Mouse (Mus musculus): ENCODE results near the gene Rasgef1b. TPM values are rescaled to one million over a fixed set of nuclear protein-coding genes. Genes with fewer than 3 reads are reported as not detected.

Gene Rasgef1b
- polyA plus RNA-seq, 1 experiment, result 63.5 TPM

GRCm38 (mm10) chr5:99368615-99369014 lies 360.2 kb downstream of the Rasgef1b start:
- Histone ChIP-seq H3K27ac (ENCODE audit: insufficient read depth, low read length) (no peak overlapping the region), H3K4me1 (ENCODE audit: control insufficient read depth, insufficient read depth, low read length) (peaks cover 3% of the 10 kb centered on the region; the same call in 1 of the 2 replicates), H3K4me3 (ENCODE audit: insufficient read depth, low read length) (no peak overlapping the region)
- TF ChIP-seq POLR2A (IDR thresholded peaks at IDR 0.05; ENCODE audit: extremely low read depth, insufficient read depth, low read length) (no peak), CTCF (IDR thresholded peaks at IDR 0.05; ENCODE audit: extremely low read depth, insufficient read depth, low read length) (no peak)

DNA sequence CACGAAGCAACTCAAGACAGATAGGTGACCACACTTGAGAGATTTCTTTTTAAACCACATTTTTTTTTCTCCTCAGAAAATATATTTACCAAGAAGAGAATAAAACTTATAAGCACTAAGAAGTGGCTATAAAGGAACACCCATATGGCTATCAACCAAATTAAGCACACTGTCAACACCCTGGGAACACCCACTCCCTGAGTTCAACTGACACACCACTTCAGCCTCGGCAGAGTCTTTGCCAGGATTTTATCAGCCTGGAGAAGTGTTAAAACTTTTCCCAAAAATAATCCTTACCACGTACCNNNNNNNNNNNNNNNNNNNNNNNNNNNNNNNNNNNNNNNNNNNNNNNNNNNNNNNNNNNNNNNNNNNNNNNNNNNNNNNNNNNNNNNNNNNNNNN lies 368.3 kb downstream of the Rasgef1b start:
- TF ChIP-seq POLR2A (IDR thresholded peaks at IDR 0.05; ENCODE audit: extremely low read depth, insufficient read depth, low read length), result no peak
- no peak for TF ChIP-seq CTCF (IDR thresholded peaks at IDR 0.05; ENCODE audit: extremely low read depth, insufficient read depth, low read length)
- Histone ChIP-seq H3K4me1 (ENCODE audit: control insufficient read depth, insufficient read depth, low read length) (peaks cover 3% of the 10 kb centered on the region), H3K4me3 (ENCODE audit: insufficient read depth, low read length) (no peak overlapping the region), H3K27ac (ENCODE audit: insufficient read depth, low read length) (0 out of 2 replicates have a peak overlapping the region, but pooled peaks have one; percentile 35)

DNA sequence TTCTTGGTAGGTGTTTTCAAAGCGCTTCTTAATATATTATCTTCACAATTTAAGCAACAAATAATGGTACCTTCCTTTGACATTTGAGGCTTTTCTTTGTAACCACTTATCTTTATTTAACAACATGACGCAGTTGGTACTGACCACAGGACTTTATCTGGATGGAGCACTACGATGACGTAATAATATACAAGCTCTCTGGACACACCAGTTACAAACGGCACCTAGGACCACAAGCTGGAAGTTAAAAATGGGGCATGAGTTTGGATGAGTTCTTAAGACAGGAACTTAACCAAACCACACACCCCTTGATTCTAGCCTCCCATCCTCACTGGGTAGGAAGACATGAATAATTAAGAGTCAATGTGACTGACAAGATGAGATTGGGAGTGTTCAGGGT lies 369.6 kb downstream of the Rasgef1b start:
- peaks cover 6% of the 10 kb centered on the region for H3K4me1 ChIP-seq (ENCODE audit: control insufficient read depth, insufficient read depth, low read length)
- no peak overlapping the region for H3K27ac ChIP-seq (ENCODE audit: insufficient read depth, low read length)

DNA sequence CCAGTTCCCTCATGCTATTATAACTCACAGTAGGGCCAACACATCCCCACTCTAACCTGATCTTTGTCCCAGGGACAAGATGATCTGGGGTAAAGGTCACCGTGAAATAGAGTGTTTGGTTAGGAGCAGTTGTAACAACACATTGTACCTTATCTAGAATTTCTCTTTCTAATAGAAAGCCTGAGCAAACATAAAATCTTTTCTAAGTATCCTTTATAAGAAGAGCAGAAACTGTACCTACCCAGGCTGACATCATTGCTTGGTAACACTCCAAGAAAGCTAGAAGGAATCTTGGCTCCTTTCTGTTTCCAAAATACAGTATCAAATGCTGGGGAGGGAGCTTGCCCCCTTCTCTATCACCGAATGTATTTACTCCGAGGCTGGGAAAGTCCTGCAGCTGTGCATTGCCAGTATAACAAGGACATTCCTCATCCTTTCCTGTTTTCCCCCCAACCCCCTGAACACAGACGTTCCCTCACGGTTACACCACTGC lies 374.2 kb downstream of the Rasgef1b start:
- Histone ChIP-seq H3K4me3 (ENCODE audit: insufficient read depth, low read length) (no peak overlapping the region), H3K27ac (ENCODE audit: insufficient read depth, low read length) (peak overlapping the region; percentile 79), H3K4me1 (ENCODE audit: control insufficient read depth, insufficient read depth, low read length) (peaks cover 4% of the 10 kb centered on the region; the same call in 1 of the 2 replicates)
- TF ChIP-seq CTCF (IDR thresholded peaks at IDR 0.05; ENCODE audit: extremely low read depth, insufficient read depth, low read length), result no peak
- TF ChIP-seq POLR2A (IDR thresholded peaks at IDR 0.05; ENCODE audit: extremely low read depth, insufficient read depth, low read length), result no peak

More for the DNA sequence above, 369.6 kb downstream of the Rasgef1b start:
- TF ChIP-seq CTCF (IDR thresholded peaks at IDR 0.05; ENCODE audit: extremely low read depth, insufficient read depth, low read length), result no peak
- no peak for TF ChIP-seq POLR2A (IDR thresholded peaks at IDR 0.05; ENCODE audit: extremely low read depth, insufficient read depth, low read length)
- no peak overlapping the region for H3K4me3 ChIP-seq (ENCODE audit: insufficient read depth, low read length)

DNA sequence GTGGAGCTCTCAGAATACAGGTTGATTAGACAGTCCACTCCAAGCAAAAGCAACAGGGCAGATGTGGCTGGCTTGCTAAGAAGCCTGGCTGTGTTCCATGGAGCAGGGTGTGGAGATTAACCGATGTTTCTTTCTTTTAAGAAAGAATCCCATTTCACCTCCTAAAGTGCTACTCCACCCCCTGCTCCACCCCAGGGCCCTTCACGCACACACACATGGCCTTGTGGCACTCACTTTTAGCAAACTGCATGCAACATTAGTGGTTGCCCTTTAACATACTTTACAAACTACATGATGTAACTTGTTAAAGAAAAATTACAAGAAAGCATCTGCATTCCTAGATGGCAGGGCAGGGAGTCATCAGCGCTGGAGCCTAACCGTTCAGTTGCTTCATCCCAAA lies 378.8 kb downstream of the Rasgef1b start:
- Histone ChIP-seq H3K27ac (ENCODE audit: insufficient read depth, low read length) (no peak overlapping the region), H3K4me3 (ENCODE audit: insufficient read depth, low read length) (no peak overlapping the region), H3K4me1 (ENCODE audit: control insufficient read depth, insufficient read depth, low read length) (peaks cover 6% of the 10 kb centered on the region; the same call in 1 of the 2 replicates)
- TF ChIP-seq POLR2A (IDR thresholded peaks at IDR 0.05; ENCODE audit: extremely low read depth, insufficient read depth, low read length), result no peak
- no peak for TF ChIP-seq CTCF (IDR thresholded peaks at IDR 0.05; ENCODE audit: extremely low read depth, insufficient read depth, low read length)

- H3K4me3 ChIP-seq (ENCODE audit: insufficient read depth, low read length), result no peak overlapping the region
- 0 out of 2 replicates have a peak, but pooled peaks cover 2% of the 10 kb centered on the region for H3K4me1 ChIP-seq (ENCODE audit: control insufficient read depth, insufficient read depth, low read length)
- H3K27ac ChIP-seq (ENCODE audit: insufficient read depth, low read length), result no peak overlapping the region
- TF ChIP-seq CTCF (IDR thresholded peaks at IDR 0.05; ENCODE audit: extremely low read depth, insufficient read depth, low read length), result no peak
- TF ChIP-seq POLR2A (IDR thresholded peaks at IDR 0.05; ENCODE audit: extremely low read depth, insufficient read depth, low read length), result no peak
Measured at GRCm38 (mm10) chr5:99348257-99348849, 380.5 kb downstream of the Rasgef1b start.

GRCm38 (mm10) chr5:99342527-99342926 lies 386.3 kb downstream of the Rasgef1b start:
- Histone ChIP-seq H3K4me1 (ENCODE audit: control insufficient read depth, insufficient read depth, low read length) (no peaks in the 10 kb centered on the region; the same call in 1 of the 2 replicates), H3K27ac (ENCODE audit: insufficient read depth, low read length) (no peak overlapping the region), H3K4me3 (ENCODE audit: insufficient read depth, low read length) (no peak overlapping the region)
- TF ChIP-seq POLR2A (IDR thresholded peaks at IDR 0.05; ENCODE audit: extremely low read depth, insufficient read depth, low read length) (no peak), CTCF (IDR thresholded peaks at IDR 0.05; ENCODE audit: extremely low read depth, insufficient read depth, low read length) (no peak)

DNA sequence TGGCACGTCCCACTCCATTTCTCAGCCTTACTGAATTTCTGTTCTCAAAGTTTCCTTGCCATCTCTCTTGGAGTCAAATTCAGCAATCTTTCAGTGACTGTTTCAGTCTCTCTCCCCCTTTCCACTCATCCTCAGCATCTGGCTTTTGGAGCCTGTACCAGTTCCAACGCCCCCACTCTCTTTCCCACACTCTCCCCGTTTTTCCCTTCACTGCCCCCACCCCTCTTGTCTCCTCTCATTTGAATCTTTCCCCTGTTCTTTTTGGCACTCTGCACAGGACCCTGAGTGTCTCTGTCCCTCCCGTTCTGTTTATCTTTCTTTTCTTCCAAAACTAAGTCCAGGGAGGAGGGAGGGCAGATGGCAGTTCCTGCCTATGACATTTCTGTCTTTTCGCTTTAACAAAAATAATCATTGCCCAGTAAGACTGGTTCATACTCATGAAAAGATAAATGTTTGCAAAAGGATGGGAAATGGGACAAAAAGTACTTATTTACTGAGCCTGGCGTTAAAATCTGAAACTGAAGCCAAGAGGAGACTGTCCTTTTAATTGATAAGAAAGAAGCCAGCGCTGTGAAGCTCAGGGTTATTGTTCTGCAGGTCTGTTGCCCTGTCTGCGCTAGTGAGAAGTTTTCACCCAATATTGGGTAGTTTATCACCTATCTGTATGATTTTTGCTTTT lies 388.4 kb downstream of the Rasgef1b start:
- Histone ChIP-seq H3K4me1 (ENCODE audit: control insufficient read depth, insufficient read depth, low read length) (no peaks in the 10 kb centered on the region; the same call in 1 of the 2 replicates), H3K4me3 (ENCODE audit: insufficient read depth, low read length) (no peak overlapping the region; the same call in 1 of the 2 replicates), H3K27ac (ENCODE audit: insufficient read depth, low read length) (peak overlapping the region; percentile 26; the same call in 1 of the 2 replicates)
- no peak for TF ChIP-seq POLR2A (IDR thresholded peaks at IDR 0.05; ENCODE audit: extremely low read depth, insufficient read depth, low read length)
- TF ChIP-seq CTCF (IDR thresholded peaks at IDR 0.05; ENCODE audit: extremely low read depth, insufficient read depth, low read length), result no peak

GRCm38 (mm10) chr5:99339790-99340189 lies 389.1 kb downstream of the Rasgef1b start:
- TF ChIP-seq POLR2A (IDR thresholded peaks at IDR 0.05; ENCODE audit: extremely low read depth, insufficient read depth, low read length) (no peak), CTCF (IDR thresholded peaks at IDR 0.05; ENCODE audit: extremely low read depth, insufficient read depth, low read length) (no peak)
- Histone ChIP-seq H3K27ac (ENCODE audit: insufficient read depth, low read length) (peak overlapping the region; percentile 26), H3K4me3 (ENCODE audit: insufficient read depth, low read length) (peak overlapping the region; percentile 14), H3K4me1 (ENCODE audit: control insufficient read depth, insufficient read depth, low read length) (no peaks in the 10 kb centered on the region; the same call in 1 of the 2 replicates)

Data from cortical plate, adult 2 months (tissue).